Mouse (Mus musculus): ENCODE measurements around the gene Acadvl. TPM values are rescaled to one million over a fixed set of nuclear protein-coding genes. Genes with fewer than 3 reads are reported as not detected.

The Acadvl gene
- total and polyA plus RNA-seq, 2 experiments from 2014 or later = 42.7 to 62.1 TPM

DNA sequence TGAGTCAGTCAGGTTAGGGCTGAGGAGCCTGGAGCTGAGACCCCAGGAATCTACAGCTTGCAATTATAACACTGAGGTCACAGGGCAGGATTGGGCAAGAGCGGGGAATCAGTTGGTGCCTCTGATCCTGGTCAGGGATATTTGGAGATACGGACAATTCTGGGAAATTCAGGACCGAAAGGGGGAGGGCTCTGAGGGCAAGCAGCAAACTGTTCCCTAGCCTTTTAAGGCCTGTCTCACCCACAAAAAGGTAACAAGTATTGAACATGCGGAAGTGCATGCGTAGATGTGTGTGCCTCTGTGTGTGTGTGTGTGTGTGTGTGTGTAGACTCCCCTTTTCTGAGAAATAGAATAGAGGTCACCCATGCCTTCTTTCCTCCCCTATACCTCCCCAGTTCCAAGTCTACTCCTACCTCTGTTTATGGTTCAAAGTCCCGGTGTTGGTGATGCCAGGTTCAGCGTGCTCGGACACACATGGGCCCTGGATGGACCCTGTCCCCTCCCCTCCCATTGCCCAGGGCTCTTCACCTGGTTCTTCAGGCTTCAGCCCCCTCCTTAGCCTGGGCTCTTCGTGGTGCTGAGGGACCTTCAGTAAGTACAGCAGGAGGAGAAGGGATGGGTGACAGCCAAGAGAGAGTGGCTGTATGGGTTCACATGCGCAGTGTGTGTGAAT is 38.8 kb upstream of the Acadvl start, which contains the start of gene Asgr1:
TSS of gene Asgr1 (plus strand) at position 188 of the 673 bp plus-strand sequence.
- H3K4me1 ChIP-seq (ENCODE audit: insufficient read depth, low read length) = no peaks in the 10 kb centered on the region
- WGBS = 88% methylated on average over 10 of the region's 10 CpGs
- H3K36me3 ChIP-seq (ENCODE audit: insufficient read depth, low read length) = no peaks in the 10 kb centered on the region
- no peak within 1 kb of the TSS for H3K4me2 ChIP-seq (ENCODE audit: low read depth, low read length, poor library complexity, severe bottlenecking)
- no peak within 1 kb of the TSS for H3K27ac ChIP-seq (ENCODE audit: low read depth, low read length)
- no peak for TF ChIP-seq CTCF (IDR thresholded peaks at IDR 0.05)
- no peak within 1 kb of the TSS for H3K4me3 ChIP-seq (ENCODE audit: low read depth, low read length)
- DNase-seq (ENCODE audit: low spot score) (no peak), ATAC-seq (ENCODE audit: low FRiP score) (no peak)
- no peaks in the 10 kb centered on the region for H3K27me3 ChIP-seq (ENCODE audit: insufficient read depth, low read length)
- no peaks in the 10 kb centered on the region for H3K9me3 ChIP-seq (ENCODE audit: low read length)
- H3K9ac ChIP-seq (replicated peaks; ENCODE audit: low read length, poor library complexity, severe bottlenecking) = no peak within 1 kb of the TSS

DNA sequence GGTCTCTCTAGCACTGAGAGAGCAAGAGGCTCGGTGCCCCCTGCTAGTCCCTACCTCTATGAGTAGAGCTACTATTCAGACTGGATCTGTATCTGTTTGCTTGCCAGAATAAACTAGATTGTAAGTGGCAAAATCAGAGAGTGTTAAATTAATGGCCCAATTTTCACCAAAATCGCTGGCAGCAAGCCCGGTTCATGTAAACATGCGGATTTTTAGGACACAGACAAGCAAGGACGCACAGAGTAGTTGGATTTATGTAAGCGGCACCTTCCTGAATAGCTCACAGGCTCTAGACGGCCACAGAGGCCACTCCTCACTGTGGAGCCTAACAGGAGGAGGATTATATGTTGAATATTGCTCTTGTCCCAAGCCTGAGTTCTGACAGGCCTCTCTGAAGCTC is 37.9 kb upstream of the Acadvl start:
- ATAC-seq (ENCODE audit: low FRiP score) (no peak), DNase-seq (ENCODE audit: low spot score) (no peak)
- H3K4me1 ChIP-seq (ENCODE audit: insufficient read depth, low read length) = no peaks in the 10 kb centered on the region
- no peak overlapping the region for H3K9ac ChIP-seq (replicated peaks; ENCODE audit: low read length, poor library complexity, severe bottlenecking)
- no peak overlapping the region for H3K4me2 ChIP-seq (ENCODE audit: low read depth, low read length, poor library complexity, severe bottlenecking)
- 75% methylated on average over 7 of the region's 7 CpGs for WGBS
- no peaks in the 10 kb centered on the region for H3K36me3 ChIP-seq (ENCODE audit: insufficient read depth, low read length)
- TF ChIP-seq CTCF (IDR thresholded peaks at IDR 0.05) = no peak
- no peak overlapping the region for H3K4me3 ChIP-seq (ENCODE audit: low read depth, low read length)
- H3K9me3 ChIP-seq (ENCODE audit: low read length) = no peaks in the 10 kb centered on the region
- no peak overlapping the region for H3K27ac ChIP-seq (ENCODE audit: low read depth, low read length)
- no peaks in the 10 kb centered on the region for H3K27me3 ChIP-seq (ENCODE audit: insufficient read depth, low read length)

DNA sequence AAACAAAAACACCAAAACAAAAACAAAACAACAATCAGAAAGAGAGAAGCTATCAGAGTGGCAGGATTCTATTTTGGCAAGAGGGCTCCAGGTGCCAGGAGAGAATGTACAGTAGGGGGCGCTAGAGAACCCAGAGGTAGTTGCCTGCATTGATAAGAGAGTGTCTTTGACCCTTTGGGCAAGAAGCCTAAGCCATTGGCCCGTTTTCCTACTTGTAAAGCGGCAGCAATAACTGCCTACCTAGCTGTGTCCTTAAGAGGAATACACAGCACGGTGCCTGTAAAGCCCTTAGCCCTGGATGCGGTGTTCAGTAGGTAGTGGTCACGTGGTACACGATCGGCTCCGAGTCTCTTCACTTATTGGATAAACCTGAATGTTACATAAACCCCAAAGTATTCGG is 34.6 kb upstream of the Acadvl start:
- DNase-seq (ENCODE audit: low spot score) = no peak
- no peak for ATAC-seq (ENCODE audit: low FRiP score)
- no peak overlapping the region for H3K9ac ChIP-seq (replicated peaks; ENCODE audit: low read length, poor library complexity, severe bottlenecking)
- H3K27me3 ChIP-seq (ENCODE audit: insufficient read depth, low read length) = no peaks in the 10 kb centered on the region
- 53% methylated on average over 10 of the region's 10 CpGs for WGBS
- H3K4me2 ChIP-seq (ENCODE audit: low read depth, low read length, poor library complexity, severe bottlenecking) = no peak overlapping the region
- TF ChIP-seq CTCF (IDR thresholded peaks at IDR 0.05) = peak; percentile 54
- H3K4me1 ChIP-seq (ENCODE audit: insufficient read depth, low read length) = no peaks in the 10 kb centered on the region
- H3K9me3 ChIP-seq (ENCODE audit: low read length) = no peaks in the 10 kb centered on the region
- peaks cover 9% of the 10 kb centered on the region for H3K36me3 ChIP-seq (ENCODE audit: insufficient read depth, low read length)
- no peak overlapping the region for H3K27ac ChIP-seq (ENCODE audit: low read depth, low read length)
- H3K4me3 ChIP-seq (ENCODE audit: low read depth, low read length) = no peak overlapping the region

DNA sequence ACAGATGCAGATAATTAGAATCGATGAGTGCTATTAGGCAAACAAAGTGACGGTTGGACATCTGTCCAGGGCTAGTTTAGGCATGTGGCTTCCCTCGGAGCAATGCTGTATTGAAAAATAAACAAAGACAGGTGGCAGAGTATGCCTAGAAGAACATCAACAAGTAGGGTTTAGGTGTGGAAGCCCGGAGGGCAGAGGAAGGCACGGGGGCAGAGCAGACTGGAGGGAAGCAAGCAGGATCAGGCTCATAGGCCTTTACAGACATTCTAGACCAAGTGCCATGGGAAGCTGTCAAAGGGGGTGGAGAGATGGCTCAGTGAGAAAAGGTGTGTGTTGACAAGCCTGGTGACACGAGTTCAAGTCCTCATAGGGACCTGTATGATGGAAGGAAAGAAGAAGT is 34.2 kb upstream of the Acadvl start:
- no peak for TF ChIP-seq CTCF (IDR thresholded peaks at IDR 0.05)
- DNase-seq (ENCODE audit: low spot score) (no peak), ATAC-seq (ENCODE audit: low FRiP score) (no peak)
- no peaks in the 10 kb centered on the region for H3K4me1 ChIP-seq (ENCODE audit: insufficient read depth, low read length)
- H3K4me3 ChIP-seq (ENCODE audit: low read depth, low read length) = no peak overlapping the region
- H3K9me3 ChIP-seq (ENCODE audit: low read length) = no peaks in the 10 kb centered on the region
- H3K27ac ChIP-seq (ENCODE audit: low read depth, low read length) = no peak overlapping the region
- WGBS = 76% methylated on average over 6 of the region's 6 CpGs
- H3K27me3 ChIP-seq (ENCODE audit: insufficient read depth, low read length) = no peaks in the 10 kb centered on the region
- no peak overlapping the region for H3K4me2 ChIP-seq (ENCODE audit: low read depth, low read length, poor library complexity, severe bottlenecking)
- no peak overlapping the region for H3K9ac ChIP-seq (replicated peaks; ENCODE audit: low read length, poor library complexity, severe bottlenecking)
- H3K36me3 ChIP-seq (ENCODE audit: insufficient read depth, low read length) = peaks cover 13% of the 10 kb centered on the region

DNA sequence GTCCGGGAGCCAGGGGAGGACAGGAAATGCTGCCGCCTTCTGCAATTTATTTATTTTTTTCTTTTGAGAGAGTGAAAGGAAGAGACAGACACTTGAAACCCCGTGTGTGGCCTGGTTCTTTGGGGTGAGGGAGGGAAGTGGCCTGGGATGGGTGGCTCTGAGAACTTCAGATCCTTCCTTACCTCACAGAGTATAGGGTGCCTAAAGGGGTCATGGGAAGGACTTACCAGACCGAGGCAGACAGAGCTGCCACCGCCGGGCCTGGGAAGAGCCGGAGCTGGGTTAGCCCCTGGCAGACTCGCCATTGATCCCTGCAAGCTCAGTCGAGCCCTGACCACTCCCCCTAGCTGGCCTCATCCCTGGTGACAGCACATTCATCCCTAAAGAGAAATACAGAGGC is 30.2 kb upstream of the Acadvl start:
- Histone ChIP-seq H3K27me3 (ENCODE audit: insufficient read depth, low read length) (no peaks in the 10 kb centered on the region), H3K4me2 (ENCODE audit: low read depth, low read length, poor library complexity, severe bottlenecking) (no peak overlapping the region), H3K9ac (replicated peaks; ENCODE audit: low read length, poor library complexity, severe bottlenecking) (no peak overlapping the region), H3K9me3 (ENCODE audit: low read length) (no peaks in the 10 kb centered on the region), H3K4me3 (ENCODE audit: low read depth, low read length) (no peak overlapping the region), H3K27ac (ENCODE audit: low read depth, low read length) (no peak overlapping the region), H3K36me3 (ENCODE audit: insufficient read depth, low read length) (peaks cover 49% of the 10 kb centered on the region), H3K4me1 (ENCODE audit: insufficient read depth, low read length) (no peaks in the 10 kb centered on the region)
- DNase-seq (ENCODE audit: low spot score) = no peak
- ATAC-seq (ENCODE audit: low FRiP score) = no peak
- no peak for TF ChIP-seq CTCF (IDR thresholded peaks at IDR 0.05)
- WGBS = 31% methylated on average over 9 of the region's 9 CpGs

DNA sequence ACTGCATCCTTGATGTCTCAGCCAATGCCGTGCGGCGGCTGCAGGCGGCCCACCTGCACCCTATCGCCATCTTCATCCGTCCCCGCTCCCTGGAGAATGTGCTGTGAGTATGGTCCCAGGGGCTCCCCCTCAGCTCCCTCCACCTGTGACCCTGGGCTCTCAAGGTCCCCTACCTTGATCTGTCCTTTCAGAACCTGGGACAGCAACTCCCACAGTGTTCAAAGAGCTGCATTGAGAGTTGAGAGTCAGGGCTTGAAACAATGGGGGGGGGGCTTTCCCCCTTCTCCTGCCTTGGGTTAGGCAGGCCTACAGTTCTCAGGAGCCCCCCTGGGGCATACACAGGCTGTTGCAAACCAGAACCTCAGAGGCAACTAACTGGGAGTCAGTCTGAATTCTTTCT is 28.5 kb upstream of the Acadvl start:
- 85% methylated on average over 7 of the region's 7 CpGs for WGBS

More for the DNA sequence above, 28.5 kb upstream of the Acadvl start:
- H3K9me3 ChIP-seq (ENCODE audit: low read length) = no peaks in the 10 kb centered on the region
- no peak overlapping the region for H3K4me3 ChIP-seq (ENCODE audit: low read depth, low read length)
- peaks cover 64% of the 10 kb centered on the region for H3K36me3 ChIP-seq (ENCODE audit: insufficient read depth, low read length)
- no peaks in the 10 kb centered on the region for H3K27me3 ChIP-seq (ENCODE audit: insufficient read depth, low read length)
- no peak for TF ChIP-seq CTCF (IDR thresholded peaks at IDR 0.05)
- ATAC-seq (ENCODE audit: low FRiP score) (no peak), DNase-seq (ENCODE audit: low spot score) (no peak)
- no peaks in the 10 kb centered on the region for H3K4me1 ChIP-seq (ENCODE audit: insufficient read depth, low read length)
- no peak overlapping the region for H3K9ac ChIP-seq (replicated peaks; ENCODE audit: low read length, poor library complexity, severe bottlenecking)
- H3K4me2 ChIP-seq (ENCODE audit: low read depth, low read length, poor library complexity, severe bottlenecking) = no peak overlapping the region
- no peak overlapping the region for H3K27ac ChIP-seq (ENCODE audit: low read depth, low read length)
